Mouse (Mus musculus) liver, postnatal 0 days (tissue): ENCODE data around the gene Ctns.
A peak's percentile ranks its signal among the peaks of the same experiment; 100 is the strongest.

ENCODE experiments used
- CTCF ChIP-seq: sonication (generic); IDR thresholded peaks from 2 replicates; pipeline ENCODE4 v1.5.1; 2016; ENCODE audit warnings: antibody characterized with exemption, low read depth
- EP300 ChIP-seq: IDR thresholded peaks from 2 replicates; pipeline ENCODE4 v1.6.1; 2016; ENCODE audit warnings: antibody characterized with exemption, low read depth, mild to moderate bottlenecking

DNA sequence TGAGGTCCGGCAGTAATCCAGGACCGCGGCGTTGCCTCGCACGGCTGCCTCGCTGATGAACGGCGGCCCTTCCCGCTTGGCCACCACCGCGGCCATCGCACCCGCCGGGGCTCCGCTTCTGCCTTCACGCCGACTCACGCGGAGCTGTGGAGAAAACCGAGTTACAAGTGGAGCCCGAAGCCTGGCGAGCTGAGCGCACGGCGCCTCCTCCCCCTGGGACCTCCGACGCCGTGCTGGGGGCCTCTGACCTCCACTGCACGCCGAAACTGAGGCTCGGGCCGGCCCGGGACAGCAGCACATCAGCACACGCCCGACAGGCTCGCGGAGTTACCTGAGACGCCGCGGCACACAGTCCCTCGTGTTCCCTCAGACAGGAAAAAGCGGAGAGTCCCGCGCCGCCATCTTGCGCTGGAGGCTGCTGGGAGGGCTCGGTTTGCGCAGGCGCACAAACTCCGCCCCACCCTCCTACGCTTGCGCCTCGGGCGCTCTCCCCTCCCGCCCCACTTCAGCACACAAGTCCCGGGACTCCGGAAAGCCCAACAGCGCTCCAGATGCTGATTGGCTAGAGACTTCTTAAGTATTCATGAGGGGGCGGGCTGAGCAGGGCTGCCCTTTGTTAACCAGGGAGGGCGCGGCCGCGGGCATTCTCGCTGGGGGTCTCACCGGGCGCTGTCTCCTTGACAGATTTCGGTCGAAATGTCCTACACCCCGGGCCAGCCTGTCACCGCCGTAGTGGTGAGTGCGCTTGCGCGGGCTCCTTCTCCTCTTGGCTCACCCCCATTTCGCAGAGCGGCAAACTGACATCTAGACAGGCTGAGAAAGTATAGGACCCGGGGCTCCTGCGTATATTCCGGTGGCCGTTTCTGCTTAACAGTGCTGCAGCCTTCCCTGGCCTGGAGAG lies 22.0 kb downstream of the Ctns start, which contains the start of the genes Emc6 and Tax1bp3:
- TF ChIP-seq EP300 (0 out of 2 replicates have a peak, but pooled peaks have one; percentile 19), CTCF (0 out of 2 replicates have a peak, but pooled peaks have one; percentile 1)
